Mouse (Mus musculus) heart, adult 11 months (tissue): ENCODE results near the gene Gsc2.

Experiments used
- DNase-seq: peaks from one replicate; pipeline ENCODE4 v3.0.0; 2022

The Gsc2 gene

GRCm38 (mm10) chr16:17922163-17922538 lies 7.3 kb upstream of the Gsc2 start:
- no peak for DNase-seq

DNA sequence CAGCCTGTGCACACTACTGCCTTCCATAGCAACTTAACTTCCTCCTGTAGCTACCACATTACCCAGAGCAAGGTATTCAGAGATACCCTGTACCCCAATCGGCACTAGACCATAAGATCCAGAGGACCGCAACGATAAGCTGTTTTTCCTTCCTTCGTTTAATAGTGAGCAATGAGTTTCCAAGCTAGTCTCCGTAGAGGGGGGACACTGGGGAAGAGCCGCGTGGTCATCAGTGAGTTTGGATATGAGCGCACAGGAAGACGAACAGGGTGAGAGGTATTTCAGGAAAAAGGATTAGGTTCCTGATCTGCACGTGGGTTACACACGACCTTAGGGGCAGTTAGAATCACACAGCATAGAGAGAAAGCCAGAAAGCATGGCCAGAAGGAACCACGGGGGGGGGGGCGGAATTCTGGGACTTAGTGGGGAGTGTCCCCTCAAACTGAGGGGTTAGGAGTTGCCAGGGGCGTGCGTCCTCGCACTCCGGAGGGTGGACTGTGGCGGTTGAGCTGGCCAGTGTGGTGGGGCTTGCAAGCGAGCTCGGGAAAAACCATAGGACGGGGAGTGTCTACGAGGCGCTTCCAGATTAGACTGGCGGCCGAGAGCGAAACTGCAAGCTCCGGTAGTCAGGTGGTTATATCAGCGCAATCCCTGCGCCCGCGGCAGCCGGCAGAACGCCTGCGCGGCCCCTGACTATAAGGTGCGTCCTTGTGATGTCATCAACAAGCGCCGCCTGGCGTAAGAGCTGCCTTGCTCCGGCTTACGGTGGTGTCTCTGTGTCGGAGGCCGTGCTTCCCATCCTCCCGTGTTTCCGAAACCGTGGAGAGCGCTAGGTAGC lies 6.7 kb upstream of the Gsc2 start:
- DNase-seq: peak; percentile 99

- DNase-seq: no peak
These were observed 5.7 kb upstream of the Gsc2 start for GRCm38 (mm10) chr16:17920586-17920985.

- DNase-seq: peak; percentile 100
These were observed 3.7 kb downstream of the Gsc2 start, which contains the start of gene Ess2 for GRCm38 (mm10) chr16:17911052-17911595. Ess2 (minus strand) TSS chr16:17911348.

GRCm38 (mm10) chr16:17898462-17898861 lies 16.4 kb downstream of the Gsc2 start, which contains the start of the genes Dgcr2 and Tssk2:
Dgcr2 (minus strand) TSS chr16:17898562.
Tssk2 (plus strand) TSS chr16:17898637.
- peak; percentile 89 for DNase-seq

- DNase-seq: peak; percentile 87
These were observed 18.8 kb downstream of the Gsc2 start for GRCm38 (mm10) chr16:17896091-17896490.

- no peak for DNase-seq
These were observed 20.9 kb downstream of the Gsc2 start, which contains the start of gene Tssk1 for GRCm38 (mm10) chr16:17893923-17894322. Tssk1 (plus strand) TSS chr16:17894223.

DNA sequence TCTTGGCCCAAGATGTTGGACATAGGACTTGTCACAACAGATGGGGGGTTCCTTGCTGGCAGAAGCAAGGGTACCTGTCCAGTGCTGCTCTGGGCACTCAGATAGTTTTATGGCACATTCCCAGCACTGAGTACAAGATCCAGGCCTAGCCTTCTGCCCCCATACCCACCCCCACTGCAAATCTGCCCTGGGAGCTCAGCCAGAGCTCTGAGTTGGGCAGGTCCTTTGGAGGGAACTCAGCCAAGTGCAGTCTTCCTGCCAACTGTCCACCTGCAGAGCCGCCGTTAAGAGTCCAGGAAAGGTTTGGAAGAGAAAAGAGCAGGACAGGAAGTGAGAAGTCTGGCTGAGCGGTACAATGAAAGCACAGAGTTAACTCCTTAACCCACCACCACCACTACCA lies 22.3 kb downstream of the Gsc2 start:
- peak; percentile 92 for DNase-seq

DNA sequence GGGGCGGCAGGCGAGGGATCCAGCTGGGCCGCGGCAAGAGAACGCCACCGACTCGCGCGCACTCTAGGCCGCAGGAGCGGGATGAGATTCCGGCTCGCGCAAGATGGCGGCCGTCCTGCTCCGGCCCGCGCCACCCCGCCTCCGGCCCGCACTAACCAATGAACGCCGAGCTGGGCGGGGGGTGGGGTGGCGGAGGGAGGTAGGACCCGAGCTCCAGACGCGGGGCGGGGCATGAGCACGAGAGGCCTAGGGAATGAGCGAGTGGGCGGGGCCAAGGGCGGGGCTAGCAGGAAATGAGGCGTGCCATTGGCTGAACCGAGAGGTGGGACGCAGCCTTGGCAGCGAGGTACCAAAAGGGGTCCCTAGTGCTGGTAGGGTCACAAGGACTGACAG lies 23.3 kb downstream of the Gsc2 start, which contains the start of gene Gm20518:
Gm20518 (minus strand) TSS at position 105 of the 393 bp plus-strand sequence.
- DNase-seq: peak; percentile 100

- DNase-seq: peak; percentile 97
These were observed 23.8 kb downstream of the Gsc2 start for GRCm38 (mm10) chr16:17890917-17891566.

DNA sequence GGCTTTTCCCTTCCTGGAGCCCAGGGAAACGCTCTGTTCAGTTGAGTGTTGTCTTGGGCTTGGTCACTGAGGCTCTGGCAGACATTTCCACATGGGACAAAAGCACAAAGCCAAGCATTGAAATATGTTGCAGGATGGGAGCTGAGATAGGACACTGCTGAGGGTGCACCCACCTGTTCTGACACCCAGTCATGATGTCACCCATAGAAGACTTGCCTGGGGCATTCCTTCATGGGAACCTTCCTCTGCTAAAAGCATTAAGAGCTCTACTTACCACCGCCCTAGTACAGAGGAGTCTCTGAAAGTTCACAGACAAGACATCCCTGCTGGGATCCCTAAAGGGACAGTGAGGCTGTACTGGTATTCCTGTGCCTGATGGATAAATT lies 24.5 kb downstream of the Gsc2 start:
- peak; percentile 85 for DNase-seq

DNA sequence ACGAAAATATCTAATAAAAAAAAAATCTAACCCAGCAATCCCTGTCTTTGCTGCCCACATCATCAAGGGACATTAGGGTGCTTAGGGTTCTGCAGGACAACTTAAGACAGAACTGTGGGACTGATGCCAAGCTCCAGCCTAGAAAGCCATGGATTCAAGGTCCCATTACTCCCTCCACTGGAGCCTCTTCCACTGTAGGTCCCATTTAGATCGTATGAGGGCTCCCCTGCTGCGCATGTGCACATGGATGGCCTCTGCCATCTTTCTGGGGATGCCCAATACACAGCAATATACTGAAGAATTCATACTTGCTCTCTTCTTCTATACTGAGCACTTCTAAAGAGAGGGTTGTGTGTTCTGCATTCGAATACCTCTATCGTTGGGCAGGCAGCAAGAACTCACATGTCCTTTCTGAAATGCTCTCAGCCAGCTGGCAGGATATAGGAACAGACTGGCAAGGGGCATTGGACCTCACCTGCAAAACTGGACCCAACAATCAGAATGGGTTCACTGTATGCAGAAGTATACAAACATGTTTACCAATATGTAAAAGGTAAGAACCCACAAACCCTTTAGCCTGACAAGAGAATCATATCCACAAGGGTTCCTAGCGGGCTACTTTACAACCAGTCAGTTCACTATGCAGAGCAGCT lies 25.0 kb downstream of the Gsc2 start:
- peak; percentile 87 for DNase-seq

- DNase-seq: peak; percentile 61
These were observed 30.7 kb downstream of the Gsc2 start for GRCm38 (mm10) chr16:17884116-17884515.

DNA sequence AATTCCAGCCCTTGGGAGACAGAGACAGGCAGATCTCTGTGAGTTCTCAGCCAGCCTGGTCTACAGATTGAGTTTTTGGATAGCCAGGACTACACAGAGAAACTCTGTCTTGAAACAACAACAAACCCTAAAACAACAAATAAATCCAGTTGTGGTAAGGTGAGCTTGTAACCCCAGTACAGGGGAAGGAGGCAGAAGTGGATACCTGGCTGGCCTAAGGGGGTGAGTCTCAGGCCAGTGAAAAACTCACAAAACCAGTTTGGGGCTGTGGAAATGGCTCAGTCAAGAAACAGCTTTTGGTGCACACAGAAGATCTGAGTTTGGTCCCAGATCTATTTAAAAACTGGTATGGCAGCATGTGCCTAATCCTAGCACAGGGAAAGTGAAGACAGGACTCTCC lies 32.7 kb downstream of the Gsc2 start:
- DNase-seq: peak; percentile 70

DNA sequence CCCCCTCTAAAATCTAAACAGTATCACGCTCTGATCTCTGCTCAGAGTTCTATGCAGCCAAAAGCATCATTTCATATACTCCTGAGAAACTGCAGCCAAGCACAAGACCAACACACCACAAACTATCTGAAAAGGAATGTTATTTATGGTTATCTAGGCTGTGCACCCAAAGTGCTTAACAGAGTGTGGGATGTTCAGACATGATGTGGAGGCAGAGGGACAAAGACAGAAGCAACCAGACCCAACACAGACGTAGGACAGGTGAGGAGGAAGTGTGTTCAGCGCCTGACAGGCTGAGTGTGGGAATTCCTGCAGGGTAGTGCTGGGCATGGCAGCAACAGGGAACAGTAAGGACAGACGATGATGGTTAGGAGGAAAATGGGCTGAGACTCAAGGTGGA lies 35.3 kb downstream of the Gsc2 start:
- DNase-seq: peak; percentile 41

GRCm38 (mm10) chr16:17876096-17876495 lies 38.8 kb downstream of the Gsc2 start:
- no peak for DNase-seq

GRCm38 (mm10) chr16:17875174-17875573 lies 39.7 kb downstream of the Gsc2 start:
- peak; percentile 90 for DNase-seq

DNA sequence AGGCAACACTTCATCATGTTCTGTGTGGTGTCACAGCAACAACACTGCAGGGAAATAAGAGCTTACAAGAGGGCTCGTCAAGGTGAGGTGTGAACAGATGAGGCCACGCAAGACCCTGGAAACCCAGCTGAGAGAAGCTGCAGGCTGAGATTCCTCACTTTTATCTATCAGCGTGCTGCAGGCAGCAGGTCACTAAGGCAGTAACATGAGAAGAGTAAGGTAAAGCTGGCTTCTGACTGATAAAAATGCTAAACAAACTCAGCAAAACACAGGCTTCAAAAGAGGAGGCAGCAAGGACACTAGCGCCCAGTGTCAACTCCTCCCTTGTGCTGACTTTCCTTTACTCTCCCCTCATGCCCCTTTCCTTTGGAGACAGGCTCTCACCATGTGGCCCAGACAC lies 41.9 kb downstream of the Gsc2 start:
- no peak for DNase-seq

GRCm38 (mm10) chr16:17871248-17871647 lies 43.6 kb downstream of the Gsc2 start:
- DNase-seq: peak; percentile 66

GRCm38 (mm10) chr16:17865770-17866169 lies 49.1 kb downstream of the Gsc2 start:
- DNase-seq: peak; percentile 72

- DNase-seq: peak; percentile 4
These were observed 49.6 kb downstream of the Gsc2 start for GRCm38 (mm10) chr16:17865293-17865692.
